Mouse (Mus musculus) CD4-positive, CD25-positive, alpha-beta regulatory T cell, adult 2 months (primary cell): ENCODE data around the gene Comtd1.

Experiments
- DNase-seq: peaks from one replicate; pipeline ENCODE4 v3.0.0-alpha.2; 2012; ENCODE audit warnings: low read depth, low spot score

The Comtd1 gene

GRCm38 (mm10) chr14:21838336-21839017 is 10.3 kb downstream of the Comtd1 start:
- DNase-seq = no peak

GRCm38 (mm10) chr14:21831830-21832403 is 16.9 kb downstream of the Comtd1 start:
- DNase-seq = peak; percentile 59

- peak; percentile 98 for DNase-seq
These were observed 17.7 kb downstream of the Comtd1 start for GRCm38 (mm10) chr14:21830876-21831767.

- DNase-seq = no peak
These were observed 22.8 kb downstream of the Comtd1 start for GRCm38 (mm10) chr14:21825786-21826491.

- DNase-seq = no peak
These were observed 23.8 kb downstream of the Comtd1 start, which contains the start of gene Vdac2 for GRCm38 (mm10) chr14:21824938-21825337. TSS of gene Vdac2 (plus strand) at chr14:21825238.

GRCm38 (mm10) chr14:21823897-21824296 is 24.9 kb downstream of the Comtd1 start:
- no peak for DNase-seq

GRCm38 (mm10) chr14:21822795-21823374 is 25.9 kb downstream of the Comtd1 start:
- no peak for DNase-seq

- no peak for DNase-seq
These were observed 26.5 kb downstream of the Comtd1 start for GRCm38 (mm10) chr14:21822307-21822706.

GRCm38 (mm10) chr14:21820880-21821505 is 27.8 kb downstream of the Comtd1 start:
- DNase-seq = no peak

- no peak for DNase-seq
These were observed 31.3 kb downstream of the Comtd1 start for GRCm38 (mm10) chr14:21817453-21817852.

- DNase-seq = no peak
These were observed 32.5 kb downstream of the Comtd1 start for GRCm38 (mm10) chr14:21816255-21816654.

- no peak for DNase-seq
These were observed 34.2 kb downstream of the Comtd1 start for GRCm38 (mm10) chr14:21814606-21815005.

GRCm38 (mm10) chr14:21813847-21814246 is 34.9 kb downstream of the Comtd1 start:
- DNase-seq = no peak

- DNase-seq = peak; percentile 42
These were observed 35.6 kb downstream of the Comtd1 start for GRCm38 (mm10) chr14:21813216-21813615.

GRCm38 (mm10) chr14:21812590-21813162 is 36.1 kb downstream of the Comtd1 start:
- peak; percentile 93 for DNase-seq

- no peak for DNase-seq
These were observed 36.9 kb downstream of the Comtd1 start for GRCm38 (mm10) chr14:21811744-21812393.

GRCm38 (mm10) chr14:21811301-21811700 is 37.5 kb downstream of the Comtd1 start:
- peak; percentile 7 for DNase-seq

GRCm38 (mm10) chr14:21809418-21809817 is 39.4 kb downstream of the Comtd1 start:
- no peak for DNase-seq

GRCm38 (mm10) chr14:21808208-21808922 is 40.4 kb downstream of the Comtd1 start:
- no peak for DNase-seq
